Mouse (Mus musculus) thymus, adult 2 months (tissue): ENCODE results near the gene Fanca.

Experiments
- CTCF ChIP-seq: fragments of 200-500 bp; IDR thresholded peaks from 2 replicates; pipeline ENCODE4 v1.5.1; 2012; ENCODE audit warnings: mild to moderate bottlenecking, control low read depth, low read length, moderate library complexity, borderline replicate concordance; ENCODE audit not compliant: control insufficient read depth, poor library complexity, insufficient read depth; ENCODE audit errors: extremely low read depth
- POLR2A ChIP-seq: fragments of 200-500 bp; IDR thresholded peaks from 2 replicates; pipeline ENCODE4 v1.6.1; 2012; ENCODE audit warnings: mild to moderate bottlenecking, low read length, control low read depth, moderate library complexity; ENCODE audit not compliant: control insufficient read depth, poor library complexity, insufficient read depth; ENCODE audit errors: extremely low read depth

GRCm38 (mm10) chr8:123308738-123309137, 9.6 kb downstream of the Fanca start:
- TF ChIP-seq CTCF (no peak), POLR2A (no peak)
